Mouse (Mus musculus): ENCODE data around the gene Dmrta2.

The Dmrta2 gene

DNA sequence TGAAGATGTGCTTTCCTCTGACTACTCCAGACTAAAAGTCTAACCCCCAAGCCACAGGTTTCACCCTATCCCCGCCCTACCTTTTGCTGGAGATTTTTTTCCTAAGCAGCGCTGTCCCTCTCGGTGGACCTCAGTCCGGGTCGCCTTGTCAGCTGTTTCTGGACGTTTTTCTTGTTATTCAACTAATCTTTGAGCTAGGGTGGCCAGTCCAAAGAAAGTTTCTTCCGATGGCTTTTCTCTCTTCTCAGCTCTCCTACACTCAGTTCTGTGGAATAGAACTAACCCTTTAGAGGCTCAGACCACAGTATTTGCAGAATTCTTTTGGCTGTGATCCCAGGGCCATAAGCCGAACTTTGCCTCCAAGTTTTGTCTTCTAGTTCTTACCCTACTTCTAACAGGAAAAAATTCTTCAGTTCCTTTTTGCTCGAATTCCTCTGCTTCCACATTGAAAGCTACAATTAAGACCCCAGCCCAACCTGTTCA lies 1.0 kb downstream of the Dmrta2 start:
- DNase-seq (ENCODE audit: extremely low spot score, low read depth, low spot score), result no peak

DNA sequence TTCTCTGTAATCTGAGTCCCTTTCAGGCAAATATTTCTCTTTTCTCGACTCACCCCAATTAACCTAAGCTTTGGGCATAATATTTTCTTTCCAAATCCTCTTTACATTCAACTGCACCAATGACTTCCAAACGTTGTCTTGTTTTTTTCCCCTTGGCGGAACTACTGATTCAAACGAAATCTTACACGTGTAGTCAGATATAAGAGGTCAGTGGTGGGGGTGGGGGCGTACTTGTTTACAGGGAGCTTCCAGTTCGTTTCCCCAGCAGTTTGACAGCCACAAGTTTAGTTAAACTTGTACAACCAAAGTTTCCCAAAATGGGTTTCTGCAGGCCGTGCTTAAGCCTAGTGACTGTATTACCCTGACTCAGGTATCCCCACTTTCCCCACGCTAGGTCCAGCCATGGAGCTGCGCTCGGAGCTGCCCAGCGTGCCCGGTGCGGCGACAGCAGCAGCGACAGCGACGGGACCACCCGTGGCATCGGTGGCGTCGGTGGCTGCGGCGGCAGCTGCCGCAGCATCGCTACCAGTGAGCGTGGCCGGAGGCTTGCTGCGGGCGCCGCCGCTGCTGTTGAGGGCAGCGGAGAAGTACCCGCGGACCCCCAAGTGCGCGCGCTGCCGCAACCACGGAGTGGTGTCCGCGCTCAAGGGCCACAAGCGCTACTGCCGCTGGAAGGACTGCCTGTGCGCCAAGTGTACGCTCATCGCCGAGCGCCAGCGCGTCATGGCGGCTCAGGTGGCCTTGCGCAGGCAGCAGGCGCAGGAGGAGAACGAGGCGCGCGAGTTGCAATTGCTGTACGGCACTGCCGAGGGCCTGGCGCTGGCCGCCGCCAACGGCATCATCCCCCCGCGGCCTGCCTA lies 1.8 kb downstream of the Dmrta2 start:
- DNase-seq (ENCODE audit: extremely low spot score, low read depth, low spot score), result no peak

DNA sequence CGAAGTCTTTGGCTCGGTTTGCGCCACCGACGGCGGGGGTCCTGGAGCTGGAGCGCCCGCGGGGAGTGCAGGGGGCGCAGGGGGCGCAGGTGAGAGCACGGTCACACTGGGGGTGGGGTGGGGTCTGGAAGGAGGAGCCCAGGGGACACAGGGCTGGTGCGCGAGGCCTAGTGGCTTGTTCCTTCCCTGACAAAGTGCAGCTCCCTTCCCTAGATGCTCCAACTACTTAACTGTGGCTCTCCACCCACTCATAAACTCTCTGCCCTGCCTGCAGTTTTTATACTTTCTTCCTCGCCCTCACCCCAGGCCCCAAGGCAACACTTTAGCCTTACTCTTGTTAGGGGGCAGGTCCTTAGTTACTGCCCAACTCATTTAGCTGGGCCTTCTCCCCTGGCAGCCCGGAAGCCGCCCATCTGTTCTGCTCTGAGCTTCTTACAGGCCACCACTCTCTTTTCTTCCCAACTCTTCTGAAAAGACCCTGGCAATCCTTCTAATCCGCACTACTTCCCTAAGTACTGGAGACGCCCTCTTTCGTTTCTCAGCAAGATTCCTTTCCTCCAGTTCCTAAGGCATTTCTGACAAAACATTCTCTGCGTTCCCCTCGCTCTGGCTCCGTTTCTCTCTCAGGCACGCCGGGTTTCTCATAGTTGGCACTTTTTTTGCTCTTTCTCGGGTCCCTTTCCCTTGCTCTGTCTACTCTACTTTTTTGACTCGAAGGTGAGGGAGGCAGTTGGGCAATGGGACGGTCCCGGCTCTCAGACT lies 2.6 kb downstream of the Dmrta2 start:
- DNase-seq (ENCODE audit: extremely low spot score, low read depth, low spot score), result no peak

DNA sequence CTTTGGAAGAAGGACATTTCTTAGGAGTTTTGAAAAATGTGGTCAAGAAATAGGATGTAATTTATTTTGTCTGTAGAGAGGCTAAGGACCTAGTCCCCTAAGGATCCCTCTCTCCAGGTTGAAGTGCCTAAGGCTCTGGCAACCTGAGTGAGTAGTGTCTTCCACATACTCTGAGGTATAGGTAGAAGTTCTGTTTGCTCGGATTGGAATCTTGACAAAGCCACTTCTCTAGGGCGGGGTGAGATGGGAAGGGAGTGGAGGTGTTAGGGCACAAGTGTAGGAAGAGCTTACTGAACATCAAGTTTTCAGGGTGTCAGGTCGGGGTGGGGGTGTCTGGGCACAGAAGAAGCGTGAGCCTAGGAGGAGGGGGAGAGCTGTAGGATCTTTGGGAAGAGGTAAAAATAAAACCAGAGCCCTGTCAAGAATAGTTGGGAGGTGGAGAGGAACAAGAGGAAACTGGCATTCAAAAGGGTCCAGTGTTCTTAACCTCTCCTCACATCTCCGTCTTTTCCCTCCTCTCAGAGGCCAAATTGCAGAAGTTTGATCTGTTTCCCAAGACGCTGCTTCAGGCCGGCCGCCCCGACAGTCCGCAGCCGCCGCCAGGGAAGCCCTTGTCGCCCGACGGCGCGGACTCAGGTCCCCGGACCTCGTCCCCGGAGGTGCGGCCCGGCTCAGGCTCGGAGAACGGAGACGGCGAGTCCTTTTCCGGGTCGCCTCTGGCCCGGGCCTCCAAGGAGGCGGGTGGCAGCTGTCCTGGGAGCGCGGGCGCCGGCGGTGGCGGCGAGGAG lies 3.4 kb downstream of the Dmrta2 start:
- no peak for DNase-seq (ENCODE audit: extremely low spot score, low read depth, low spot score)

DNA sequence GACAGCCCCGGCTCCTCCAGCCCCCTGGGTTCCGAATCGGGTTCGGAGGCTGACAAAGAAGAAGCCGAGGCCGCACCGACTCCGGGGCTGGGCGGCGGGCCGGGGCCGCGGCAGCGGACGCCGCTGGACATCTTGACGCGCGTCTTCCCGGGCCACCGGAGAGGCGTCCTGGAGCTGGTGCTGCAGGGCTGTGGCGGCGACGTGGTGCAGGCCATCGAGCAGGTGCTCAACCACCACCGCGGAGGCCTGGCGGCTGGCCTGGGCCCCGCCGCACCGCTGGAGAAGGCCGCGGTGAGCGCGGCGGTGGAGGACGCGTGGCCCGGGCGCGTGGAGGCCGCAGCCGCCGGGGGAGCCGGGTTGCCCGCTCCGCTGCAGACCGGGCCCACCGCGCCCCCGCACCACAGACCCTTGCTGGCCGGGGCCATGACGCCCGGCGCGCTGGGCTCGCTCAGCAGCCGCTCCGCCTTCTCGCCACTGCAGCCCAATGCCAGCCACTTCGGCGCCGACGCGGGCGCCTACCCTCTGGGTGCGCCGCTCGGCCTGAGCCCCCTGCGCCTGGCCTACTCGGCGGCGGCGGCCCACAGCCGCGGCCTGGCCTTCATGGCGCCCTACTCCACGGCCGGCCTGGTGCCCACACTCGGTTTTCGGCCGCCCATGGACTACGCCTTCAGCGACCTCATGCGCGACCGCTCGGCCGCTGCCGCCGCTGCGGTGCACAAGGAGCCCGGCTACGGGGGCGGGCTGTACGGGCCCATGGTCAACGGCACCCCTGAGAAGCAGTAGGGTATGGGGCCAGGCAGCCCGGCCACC lies 4.2 kb downstream of the Dmrta2 start:
- DNase-seq (ENCODE audit: extremely low spot score, low read depth, low spot score), result no peak

DNA sequence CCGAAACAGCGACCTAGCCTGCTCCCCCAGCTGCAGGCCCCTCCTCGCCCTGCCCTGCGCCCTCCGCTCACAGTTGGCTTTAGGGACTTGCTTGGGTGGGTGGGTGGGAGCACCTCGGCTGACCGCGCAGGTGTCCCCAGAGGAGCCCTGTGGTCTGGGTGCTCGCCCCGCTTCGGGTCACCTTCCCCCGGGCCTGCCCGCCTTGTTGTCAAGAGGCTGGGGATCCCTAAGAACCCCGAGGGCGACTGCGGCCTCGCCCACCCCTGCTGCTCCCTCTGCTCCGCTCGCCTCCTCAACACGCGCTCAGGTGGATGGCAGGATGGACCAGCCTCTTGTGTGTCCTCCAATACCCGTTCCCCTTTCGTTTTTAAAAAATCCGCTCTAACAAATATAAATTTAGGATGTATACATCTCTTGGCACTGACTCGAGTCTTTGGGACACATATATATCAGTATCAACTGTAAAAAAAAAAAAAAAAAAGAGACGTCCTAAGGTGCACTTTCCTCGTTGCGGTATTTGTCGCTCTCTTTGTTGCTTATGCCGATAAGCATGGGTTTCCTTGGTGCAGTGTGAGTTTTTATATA lies 4.9 kb downstream of the Dmrta2 start:
- DNase-seq (ENCODE audit: extremely low spot score, low read depth, low spot score), result no peak

DNA sequence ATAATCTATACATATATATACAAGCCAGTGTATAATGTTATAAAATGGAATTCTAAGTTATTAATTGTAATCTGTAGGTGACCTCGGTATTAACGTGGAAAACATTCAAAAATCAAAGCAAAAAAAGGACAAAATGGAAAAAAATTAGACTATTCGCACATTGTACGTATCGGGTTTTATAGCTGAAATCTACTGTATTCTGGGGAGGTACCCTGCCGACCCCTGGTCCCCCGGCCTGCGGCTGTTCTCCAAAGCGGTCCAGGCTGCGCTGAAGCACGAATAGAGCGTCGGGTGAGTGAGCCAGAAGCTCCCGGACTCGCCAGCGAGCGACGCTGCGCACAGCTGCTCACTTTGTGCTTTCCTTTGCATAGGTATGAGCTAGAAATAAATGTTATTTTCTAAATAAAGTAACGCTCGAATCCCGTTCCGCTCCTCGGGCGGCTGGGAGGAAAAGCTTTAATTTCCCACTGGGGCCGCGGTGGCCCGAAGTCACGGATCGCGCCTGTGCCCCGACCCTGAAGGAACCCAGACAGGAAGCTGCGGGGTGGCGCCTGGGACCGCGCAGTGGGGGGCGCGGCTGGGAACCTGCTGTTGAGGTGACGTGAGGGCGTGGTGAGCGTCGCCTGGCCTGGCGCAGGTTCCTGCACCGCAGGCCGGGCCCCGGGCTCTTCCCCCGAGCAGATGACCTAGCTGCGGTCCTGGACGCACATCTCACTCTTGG lies 5.6 kb downstream of the Dmrta2 start:
- DNase-seq (ENCODE audit: extremely low spot score, low read depth, low spot score), result no peak

DNA sequence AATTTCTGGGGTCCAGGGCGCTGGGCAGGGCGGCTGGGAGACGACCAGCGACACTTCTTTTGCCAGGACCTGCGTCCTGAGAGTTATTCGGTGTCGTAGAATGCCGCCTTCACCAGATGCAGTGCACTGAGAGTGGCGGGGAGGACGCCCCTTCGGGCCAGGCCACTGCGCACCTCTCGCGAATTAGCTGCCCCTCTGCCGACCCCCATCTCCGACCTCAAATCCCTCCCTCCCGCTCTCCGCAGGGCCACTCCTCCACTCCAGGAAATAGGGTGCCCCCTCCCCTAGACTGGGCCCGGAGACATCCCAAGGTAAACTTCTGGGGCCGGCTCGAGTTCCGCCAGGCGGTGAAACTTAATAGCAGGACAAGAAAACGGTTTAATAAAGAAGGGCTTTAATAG lies 6.2 kb downstream of the Dmrta2 start:
- DNase-seq (ENCODE audit: extremely low spot score, low read depth, low spot score), result no peak

DNA sequence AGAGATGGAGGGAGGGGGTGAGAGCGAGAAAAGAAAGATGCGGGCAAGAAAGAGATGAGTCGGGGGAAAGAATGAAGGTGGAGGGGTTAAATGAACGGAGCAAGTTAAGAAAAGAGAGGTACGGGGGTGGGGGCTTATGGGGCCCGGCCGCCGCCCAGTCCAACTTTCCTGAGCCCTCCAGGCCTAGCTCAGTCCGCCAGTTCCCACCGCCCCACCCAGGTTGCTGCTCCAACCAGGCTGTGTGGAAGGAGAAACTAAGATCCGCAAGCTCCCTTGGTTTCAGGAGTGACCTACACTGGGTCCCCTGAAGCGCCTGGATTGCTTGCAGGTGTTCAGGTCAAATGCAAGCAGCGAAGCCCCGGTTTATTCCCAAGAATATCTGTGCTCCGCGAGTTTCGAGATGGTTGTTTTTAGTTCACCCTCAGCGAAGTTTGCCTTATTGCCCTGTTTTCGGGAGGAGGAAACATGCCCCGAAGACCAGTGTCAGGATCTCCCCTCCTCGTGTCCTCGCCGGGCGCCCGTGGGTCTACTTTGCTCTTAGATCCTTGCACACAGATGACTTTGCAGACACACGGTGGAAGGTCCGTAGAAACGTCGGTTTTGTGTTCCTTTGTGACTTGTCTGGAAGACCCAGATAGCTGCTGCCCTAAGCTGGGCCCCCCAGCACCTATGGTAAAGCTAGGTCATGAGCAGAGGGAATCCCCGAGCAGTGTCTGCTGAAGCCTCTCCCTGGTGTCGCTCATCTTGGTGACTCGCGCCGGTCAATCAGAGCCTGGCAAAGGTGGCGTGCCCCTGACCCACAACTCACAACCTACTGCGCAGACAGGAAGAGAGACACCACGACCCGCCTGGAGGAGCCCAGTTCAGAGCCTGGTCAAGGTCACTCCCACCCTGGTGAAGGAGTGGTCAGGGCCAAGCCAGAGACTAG lies 6.9 kb downstream of the Dmrta2 start:
- no peak for DNase-seq (ENCODE audit: extremely low spot score, low read depth, low spot score)

DNA sequence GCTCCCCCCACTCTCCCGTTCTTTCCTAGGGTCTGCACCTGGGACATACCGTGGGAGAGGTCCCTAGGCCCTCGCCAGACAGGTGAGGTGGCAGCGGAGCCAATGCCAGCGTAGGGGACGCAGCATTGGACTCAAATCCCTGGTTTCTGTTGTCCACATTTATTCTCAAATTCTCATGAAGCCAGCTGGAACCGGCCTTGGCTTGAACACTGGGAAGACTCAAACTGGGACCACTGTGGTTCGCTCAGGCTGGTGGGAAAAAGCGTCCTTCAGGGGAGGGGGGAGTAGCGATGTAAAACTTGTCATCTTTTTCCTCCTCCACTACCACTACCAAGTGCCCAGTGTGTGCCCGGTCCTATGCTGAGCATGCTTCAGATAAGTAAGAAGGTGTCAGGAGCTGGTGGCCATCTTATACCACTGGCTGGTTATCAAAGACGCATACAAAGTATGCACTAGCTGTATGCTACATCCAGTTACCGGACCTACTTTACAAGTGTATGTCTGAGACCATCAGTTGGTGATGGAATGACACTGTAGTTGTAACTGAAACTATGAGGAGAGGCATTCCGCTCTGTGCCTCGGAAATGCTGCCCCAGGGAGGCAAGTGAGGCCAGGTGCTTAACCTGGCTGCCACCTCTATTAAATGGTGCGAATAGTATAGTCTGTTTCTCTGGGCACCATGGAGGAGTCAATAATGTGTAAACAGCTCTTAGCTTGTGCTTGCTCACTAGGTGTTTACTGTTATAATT lies 7.7 kb downstream of the Dmrta2 start:
- no peak for DNase-seq (ENCODE audit: extremely low spot score, low read depth, low spot score)

DNA sequence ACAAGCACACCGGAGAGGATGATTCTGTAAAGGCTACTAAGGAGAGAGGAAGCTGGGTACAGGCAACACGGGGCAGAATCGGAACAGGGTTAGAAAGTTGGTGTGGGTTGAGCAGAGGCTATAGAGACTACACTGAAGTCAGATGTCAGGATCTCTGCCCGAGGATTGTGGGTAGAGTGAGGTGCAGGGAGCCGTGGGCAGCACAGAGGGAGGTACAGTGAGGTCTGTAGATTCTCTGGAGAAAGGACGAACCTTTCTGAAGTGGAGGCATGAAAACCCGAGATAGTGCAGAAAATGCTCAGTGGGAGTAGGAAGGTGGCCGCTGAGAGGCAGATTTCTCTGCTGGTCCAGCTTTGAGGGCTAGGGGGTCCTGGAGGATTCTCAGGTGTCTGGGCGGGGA lies 8.4 kb downstream of the Dmrta2 start:
- no peak for DNase-seq (ENCODE audit: extremely low spot score, low read depth, low spot score)

DNA sequence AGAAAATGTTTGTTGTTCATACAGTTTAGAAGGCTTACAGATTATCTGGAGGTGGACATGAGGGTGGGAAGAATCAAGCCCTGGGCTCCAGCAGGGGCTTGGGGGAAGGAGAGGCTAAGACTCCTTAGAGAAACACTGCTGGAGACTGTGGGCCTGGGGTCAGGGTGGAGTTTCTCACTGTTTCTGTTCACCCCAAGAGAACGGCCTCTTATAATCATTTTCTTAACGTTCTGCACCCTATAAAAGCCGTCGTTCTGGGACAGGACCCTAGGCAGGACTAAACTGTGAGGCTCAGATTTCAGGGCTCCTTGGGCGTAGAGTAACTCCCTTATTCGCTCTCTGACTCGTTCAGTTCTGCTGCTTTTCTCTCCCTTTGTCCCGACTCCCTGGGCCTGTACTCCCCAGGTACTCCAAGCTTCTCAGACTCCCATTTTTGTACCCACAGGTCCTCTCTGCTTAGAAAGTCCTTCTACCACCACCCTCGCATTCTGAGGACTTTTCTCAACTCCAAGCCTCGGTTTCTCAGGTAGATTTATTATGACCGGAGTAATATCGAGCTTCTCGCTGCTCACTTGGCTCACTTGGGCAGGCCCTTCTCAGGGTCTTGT lies 9.0 kb downstream of the Dmrta2 start:
- DNase-seq (ENCODE audit: extremely low spot score, low read depth, low spot score), result no peak

DNA sequence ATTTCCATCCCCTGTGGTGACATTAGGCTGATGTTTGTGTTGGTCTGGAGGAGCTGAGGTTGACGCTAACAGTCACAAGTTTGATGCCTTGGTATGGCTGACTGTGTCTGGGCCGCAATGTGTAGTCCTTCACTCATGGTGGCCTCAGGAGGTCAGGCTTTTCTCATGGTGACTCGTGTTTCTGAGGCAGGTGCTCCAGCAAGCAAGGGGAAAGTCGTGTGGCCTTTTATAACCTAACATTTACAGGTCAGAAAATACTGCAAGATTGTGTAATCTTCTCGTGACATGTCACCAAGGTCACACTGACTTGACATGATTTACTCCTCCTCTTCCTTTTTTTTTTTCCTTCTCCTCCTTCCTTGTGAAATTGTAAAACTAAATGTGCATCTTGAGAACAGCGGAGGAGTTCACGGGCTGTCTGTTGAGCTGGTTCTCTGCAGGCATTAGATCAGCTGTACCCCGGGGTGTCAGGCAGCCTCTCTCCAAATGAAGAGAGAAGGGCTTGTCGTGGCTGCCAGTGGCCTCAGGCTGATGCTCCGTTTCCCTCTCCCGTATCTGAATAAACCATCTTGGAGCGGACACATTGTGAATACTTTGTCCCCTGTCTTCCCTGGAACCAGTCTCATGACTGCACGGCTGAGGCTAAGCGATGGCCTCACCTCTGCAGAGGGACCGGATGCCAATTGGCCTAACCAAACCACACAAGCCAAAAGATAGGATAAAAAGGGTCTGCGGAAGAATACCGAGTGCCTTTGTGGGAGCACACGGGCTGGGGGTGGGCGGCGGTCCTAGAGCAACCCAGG lies 9.9 kb downstream of the Dmrta2 start:
- DNase-seq (ENCODE audit: extremely low spot score, low read depth, low spot score), result no peak

DNA sequence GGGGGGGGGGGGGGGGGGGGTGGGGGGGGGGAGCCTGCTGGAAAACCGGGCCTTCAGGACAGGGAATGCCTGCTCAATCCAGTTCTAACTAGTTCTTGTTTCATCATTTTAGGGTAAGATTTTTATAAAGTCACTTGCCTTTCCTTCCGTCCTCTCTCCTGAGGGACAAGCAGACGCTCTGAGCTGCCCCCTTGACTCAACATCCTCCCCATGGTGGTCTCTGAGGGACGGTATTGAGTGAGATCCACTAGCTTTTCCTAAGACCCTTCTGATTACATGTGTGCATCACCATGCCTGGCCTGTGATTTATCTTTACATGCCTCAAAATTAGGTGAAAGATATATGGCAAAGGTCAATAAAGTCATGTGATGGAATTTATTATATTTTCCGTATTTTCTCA lies 10.6 kb downstream of the Dmrta2 start:
- DNase-seq (ENCODE audit: extremely low spot score, low read depth, low spot score), result no peak

DNA sequence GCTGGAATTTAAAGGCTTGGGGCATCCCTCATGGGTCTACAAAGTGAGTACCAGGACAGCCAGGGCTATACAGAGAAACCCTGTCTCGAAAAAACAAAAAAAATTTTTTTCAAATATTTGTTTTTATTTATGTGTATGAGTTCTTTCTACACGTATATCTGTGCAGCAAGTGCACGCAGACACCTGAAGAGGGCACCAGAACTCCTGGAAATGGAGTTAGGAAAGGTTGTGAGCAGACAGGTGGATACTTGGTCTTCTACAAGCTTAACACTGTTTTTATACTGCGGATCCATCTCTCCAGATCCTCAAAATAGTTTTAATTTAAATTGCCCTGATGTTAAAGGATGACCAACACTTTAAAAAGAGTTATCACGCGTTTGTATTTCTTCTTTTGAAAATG lies 11.4 kb downstream of the Dmrta2 start:
- DNase-seq (ENCODE audit: extremely low spot score, low read depth, low spot score), result no peak

DNA sequence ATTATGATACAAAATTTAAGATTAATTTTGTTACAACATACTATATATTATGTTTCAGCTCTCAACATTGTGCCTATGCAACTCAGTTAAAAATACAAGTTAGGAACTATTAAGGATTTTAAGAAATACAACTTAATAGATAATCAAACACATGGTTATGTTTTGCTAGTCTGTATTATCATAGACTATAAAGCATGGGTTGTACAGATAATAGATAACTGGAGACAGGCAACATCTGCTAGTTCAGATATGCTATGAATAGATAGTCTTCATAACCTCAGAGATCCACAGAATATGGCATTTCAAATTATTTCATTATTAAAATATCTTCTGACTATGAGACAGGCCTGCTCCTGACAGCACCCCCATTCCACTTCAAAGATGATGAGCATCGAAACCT lies 28.2 kb downstream of the Dmrta2 start:
- DNase-seq (ENCODE audit: extremely low spot score, low read depth, low spot score), result no peak

DNA sequence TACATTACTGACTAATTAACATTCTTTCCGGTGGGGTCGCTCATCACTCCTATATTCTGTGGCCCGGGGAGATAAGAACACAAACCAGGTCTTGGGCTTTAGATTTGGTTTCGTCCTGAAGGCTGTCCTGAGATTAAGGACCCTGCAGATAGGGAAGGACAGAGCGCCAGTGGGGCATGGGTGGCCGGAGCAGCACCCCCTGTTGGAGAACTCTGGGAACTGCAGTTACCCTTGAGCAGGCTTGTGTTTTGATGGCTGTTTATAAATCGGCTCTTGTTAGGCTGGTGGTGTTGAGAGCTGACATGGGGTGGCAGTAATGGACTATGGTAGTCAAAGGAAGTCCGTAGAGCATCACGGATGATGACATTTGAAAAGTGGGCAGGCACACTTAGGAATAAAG lies 41.3 kb downstream of the Dmrta2 start:
- no peak for DNase-seq (ENCODE audit: extremely low spot score, low read depth, low spot score)
